Mouse (Mus musculus) heart, postnatal 14 days (tissue): ENCODE results near the gene Ogfrl1. TPM values are rescaled to one million over a fixed set of nuclear protein-coding genes. Genes with fewer than 3 reads are reported as not detected.

Experiments
- DNase-seq, 2 experiments: peaks; one replicate each; pipeline ENCODE4 v3.0.0; 2021 to 2022
- intact Hi-C: fragments of 180-260 bp; cut with DNase I; formaldehyde crosslinking; loops from one replicate; pipeline ENCODE4 v1.15.1; 2025
- total RNA-seq, 2 experiments: library from RNA; stranded (reverse); gene quantifications; 2 replicates each; pipeline ENCODE4 v1.2.3; 2021

Ogfrl1 gene
- total RNA-seq, 2 experiments from 2014 or later = 14.0 to 14.5 TPM

GRCm38 (mm10) chr1:23374156-23374555 is 23.4 kb downstream of the Ogfrl1 start:
- no peak for DNase-seq

GRCm38 (mm10) chr1:23365614-23366013 is 32.0 kb downstream of the Ogfrl1 start:
- no peak for DNase-seq
- intact Hi-C loops = no loop called here

More at GRCm38 (mm10) chr1:23374156-23374555, 23.4 kb downstream of the Ogfrl1 start:
- intact Hi-C loops = no loop called here

GRCm38 (mm10) chr1:23352895-23353294 is 44.7 kb downstream of the Ogfrl1 start:
- intact Hi-C loops = no loop called here

GRCm38 (mm10) chr1:23351756-23352155 is 45.8 kb downstream of the Ogfrl1 start:
- DNase-seq = peak; percentile 24 to 32
- intact Hi-C loops = no loop called here

More at GRCm38 (mm10) chr1:23352895-23353294, 44.7 kb downstream of the Ogfrl1 start:
- DNase-seq = no peak

GRCm38 (mm10) chr1:23345633-23346032 is 51.9 kb downstream of the Ogfrl1 start:
- DNase-seq = no peak
- intact Hi-C loops = no loop called here

GRCm38 (mm10) chr1:23342864-23343263 is 54.7 kb downstream of the Ogfrl1 start:
- intact Hi-C loops = no loop called here
- DNase-seq = no peak

GRCm38 (mm10) chr1:23342224-23342623 is 55.3 kb downstream of the Ogfrl1 start:
- no peak for DNase-seq
- intact Hi-C loops = no loop called here

GRCm38 (mm10) chr1:23335726-23336363 is 61.7 kb downstream of the Ogfrl1 start:
- intact Hi-C loops = no loop called here
- DNase-seq = no peak

GRCm38 (mm10) chr1:23335050-23335449 is 62.5 kb downstream of the Ogfrl1 start:
- intact Hi-C loops = no loop called here
- no peak for DNase-seq

GRCm38 (mm10) chr1:23332192-23332591 is 65.4 kb downstream of the Ogfrl1 start:
- DNase-seq = no peak
- intact Hi-C loops = no loop called here

- no peak for DNase-seq
- intact Hi-C loops = loop anchor here (2.0 kb wide), 1 partner anchor 58 kb away; no protein-coding TSS in a partner anchor
Measured at GRCm38 (mm10) chr1:23325160-23325559, 72.4 kb downstream of the Ogfrl1 start.

GRCm38 (mm10) chr1:23324226-23324625 is 73.3 kb downstream of the Ogfrl1 start:
- DNase-seq = peak in 1 of 2 experiments; percentile 30

GRCm38 (mm10) chr1:23323286-23323685 is 74.3 kb downstream of the Ogfrl1 start:
- intact Hi-C loops = loop anchor here (5.0 kb wide), 3 partner anchors 36 to 469 kb away; no protein-coding TSS in a partner anchor
- DNase-seq = peak in 1 of 2 experiments; percentile 6

More at GRCm38 (mm10) chr1:23324226-23324625, 73.3 kb downstream of the Ogfrl1 start:
- intact Hi-C loops = loop anchor here (1.0 to 5.0 kb wide), 5 partner anchors 37 to 468 kb away; no protein-coding TSS in a partner anchor

GRCm38 (mm10) chr1:23322208-23322607 is 75.4 kb downstream of the Ogfrl1 start:
- intact Hi-C loops = loop anchor here (5.0 kb wide), 3 partner anchors 35 to 470 kb away; no protein-coding TSS in a partner anchor
- DNase-seq = no peak

- DNase-seq = peak; percentile 14 to 40
- intact Hi-C loops = loop anchor here (5.0 kb wide), 3 partner anchors 34 to 471 kb away; no protein-coding TSS in a partner anchor
Measured at GRCm38 (mm10) chr1:23321331-23321851, 76.2 kb downstream of the Ogfrl1 start.

- no peak for DNase-seq
- intact Hi-C loops = loop anchor here (5.0 kb wide), 3 partner anchors 33 to 472 kb away; no protein-coding TSS in a partner anchor
Measured at GRCm38 (mm10) chr1:23320591-23321195, 76.9 kb downstream of the Ogfrl1 start.
